Mouse (Mus musculus) olfactory bulb, adult 2 months (tissue): ENCODE results near the gene Pcsk2.

Experiments used
- CTCF ChIP-seq: fragments of 200-500 bp; IDR thresholded peaks from 2 replicates; pipeline ENCODE4 v1.5.1; 2012; ENCODE audit warnings: low read depth, mild to moderate bottlenecking, low read length, moderate library complexity; ENCODE audit not compliant: insufficient read depth
- POLR2A ChIP-seq: fragments of 200-500 bp; IDR thresholded peaks from 2 replicates; pipeline ENCODE4 v1.6.1; 2012; ENCODE audit warnings: mild to moderate bottlenecking, low read depth, low read length, moderate library complexity; ENCODE audit not compliant: insufficient read depth

GRCm38 (mm10) chr2:143654621-143655020 lies 108.7 kb downstream of the Pcsk2 start:
- TF ChIP-seq POLR2A: no peak
- no peak for TF ChIP-seq CTCF
